Mouse (Mus musculus): Measurements from ENCODE around the gene Pja2. TPM values are rescaled to one million over a fixed set of nuclear protein-coding genes. Genes with fewer than 3 reads are reported as not detected.

Gene Pja2
- polyA plus RNA-seq (2012; rRNA removed): 37.9 and 56.2 TPM in 2 replicates

DNA sequence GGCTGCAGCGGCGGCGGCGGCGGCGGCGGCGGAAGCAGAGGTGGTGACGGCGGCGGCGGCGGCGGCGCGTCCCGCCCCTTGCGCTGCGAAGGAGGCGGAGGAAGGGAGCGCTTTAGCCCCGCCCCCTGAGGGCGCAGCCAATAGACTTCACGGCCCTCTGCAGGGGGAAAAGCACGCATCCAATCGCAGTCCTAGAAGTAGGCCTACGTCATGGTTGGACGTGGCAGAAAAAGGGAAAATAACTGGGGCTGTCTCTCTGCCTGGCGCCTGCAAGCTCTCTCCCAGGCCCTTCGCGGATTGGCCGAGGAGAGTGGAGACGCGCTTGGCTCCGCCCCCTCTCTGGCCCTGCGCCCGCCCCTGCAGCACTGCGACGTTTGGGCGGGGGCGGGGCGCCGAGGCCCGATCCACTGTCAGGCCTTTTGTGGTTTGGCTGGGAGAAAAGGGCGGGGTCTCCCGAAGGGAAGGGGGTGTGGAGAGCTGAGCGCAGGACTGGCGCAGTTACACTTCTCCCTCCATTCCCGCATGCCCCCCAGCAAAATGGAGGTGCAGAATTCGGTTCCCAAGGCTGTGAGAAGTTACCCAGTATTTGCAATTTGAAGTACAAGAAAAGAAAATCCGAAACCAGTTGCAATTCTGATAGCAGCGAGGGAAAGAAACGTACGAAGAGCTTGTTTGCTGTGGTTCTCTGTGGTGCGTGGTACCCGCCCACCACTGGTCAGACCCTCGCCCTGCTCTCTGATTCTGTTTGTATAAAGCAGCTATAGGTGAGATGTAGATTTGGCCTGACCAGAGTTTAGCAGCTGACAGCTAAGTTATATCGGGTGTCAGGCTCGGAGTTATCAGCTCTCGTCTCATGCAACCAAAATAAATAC lies at the start of gene Pja2:
TSS of gene Pja2 (minus strand) at position 19 of the 872 bp plus-strand sequence.

Data from central nervous system, embryonic 11.5 days (tissue).